19 mouse cellular contexts compared by ENCODE assay signal in genomic region chr11:67047199-67047598, GRCm38 (mm10). TPM values are rescaled to one million over a fixed set of nuclear protein-coding genes. Genes with fewer than 3 reads are reported as not detected.
"Had no signal": no experiment of that assay in that cellular context is flagged by ENCODE, and none has a peak within 500 bp of the region (broad histone marks: within the 10 kb centered on the region; RNA-seq: fewer than 3 reads in every experiment).

No protein-coding gene starts in this region.

- H3K9ac ChIP-seq: limb, embryonic 13.5 days; liver, embryonic 13.5 days; midbrain, embryonic 13.5 days; neural tube, embryonic 15.5 days; stomach, embryonic 15.5 days had no signal

- ATAC-seq: intestine, postnatal 0 days; midbrain, embryonic 13.5 days had no signal

- H3K4me3 ChIP-seq: limb, embryonic 13.5 days; liver, embryonic 13.5 days; midbrain, embryonic 13.5 days; myocyte; neural tube, embryonic 15.5 days; stomach, embryonic 15.5 days had no signal

- H3K4me2 ChIP-seq: limb, embryonic 13.5 days; liver, embryonic 13.5 days; midbrain, embryonic 13.5 days; neural tube, embryonic 15.5 days; stomach, embryonic 15.5 days had no signal

- H3K9me3 ChIP-seq: limb, embryonic 13.5 days; liver, embryonic 13.5 days; midbrain, embryonic 13.5 days; neural tube, embryonic 15.5 days; stomach, embryonic 15.5 days had no signal

- DNase-seq: kidney, adult 8-10 months; kidney, postnatal 25 days; layer of hippocampus, adult 9-11 months; layer of hippocampus, postnatal 36 days; left cerebral cortex, postnatal 4 days; liver, embryonic 13.5 days; lung, adult 18-20 months; lung, postnatal 10 days; lung, postnatal 4 days; retina, postnatal 1 day; right cerebral cortex, postnatal 4 days; thymus, postnatal 36 days had no signal

- H3K27me3 ChIP-seq: limb, embryonic 13.5 days; liver, embryonic 13.5 days; midbrain, embryonic 13.5 days; neural tube, embryonic 15.5 days; stomach, embryonic 15.5 days had no signal

- H3K27ac ChIP-seq: limb, embryonic 13.5 days; liver, embryonic 13.5 days; midbrain, embryonic 13.5 days; neural tube, embryonic 15.5 days; stomach, embryonic 15.5 days had no signal

RNA-seq across cellular contexts. Expression of gene Myh3, which starts 30.9 kb away (rescaled TPM):
- polyA plus RNA-seq: spleen, adult 2 months had no signal
